Mouse (Mus musculus): ENCODE measurements around the gene Ngfr. TPM values are rescaled to one million over a fixed set of nuclear protein-coding genes. Genes with fewer than 3 reads are reported as not detected.

Gene Ngfr
- total and polyA plus RNA-seq, 3 experiments: 0.05 TPM; not detected in 2

DNA sequence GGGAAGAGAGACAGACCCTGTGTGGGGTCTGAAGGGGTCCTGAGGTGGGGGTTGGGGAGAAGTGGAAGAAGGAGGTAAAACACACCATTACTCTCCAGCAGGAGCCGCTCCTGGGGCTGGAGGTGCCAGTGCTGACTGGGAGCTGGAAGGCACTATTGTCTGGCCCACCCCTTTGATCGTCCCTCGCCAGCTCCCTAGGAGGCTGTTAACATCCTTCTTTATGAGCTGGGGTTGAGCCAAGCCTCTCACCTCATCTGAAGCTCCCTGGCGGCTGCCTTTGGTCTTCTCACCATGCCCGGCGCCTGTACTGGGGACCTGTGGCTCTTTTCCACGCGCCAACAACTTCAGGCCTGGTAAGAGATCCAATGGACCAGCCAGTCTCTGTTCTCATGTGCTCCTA is 34.9 kb upstream of the Ngfr start:
- H3K4me3 ChIP-seq (ENCODE audit: low read depth, low read length): no peak overlapping the region
- TF ChIP-seq GATA1 (IDR thresholded peaks at IDR 0.05; ENCODE audit: borderline replicate concordance, low read length): no peak
- TF ChIP-seq TAL1 (conservative IDR thresholded peaks at IDR 0.05; ENCODE audit: low read depth, low read length): no peak
- DNase-seq (ENCODE audit: low spot score) (no peak), ATAC-seq (ENCODE audit: extremely low read depth, insufficient number of reproducible peaks, low FRiP score, poor library complexity, severe bottlenecking) (no peak)
- H3K36me3 ChIP-seq (replicated peaks): no peaks in the 10 kb centered on the region
- no peaks in the 10 kb centered on the region for H3K4me1 ChIP-seq (ENCODE audit: insufficient read depth, low read depth, low read length)
- no peaks in the 10 kb centered on the region for H3K9me3 ChIP-seq (replicated peaks)
- H3K27me3 ChIP-seq (ENCODE audit: insufficient read depth, low read length): peaks cover 65% of the 10 kb centered on the region

DNA sequence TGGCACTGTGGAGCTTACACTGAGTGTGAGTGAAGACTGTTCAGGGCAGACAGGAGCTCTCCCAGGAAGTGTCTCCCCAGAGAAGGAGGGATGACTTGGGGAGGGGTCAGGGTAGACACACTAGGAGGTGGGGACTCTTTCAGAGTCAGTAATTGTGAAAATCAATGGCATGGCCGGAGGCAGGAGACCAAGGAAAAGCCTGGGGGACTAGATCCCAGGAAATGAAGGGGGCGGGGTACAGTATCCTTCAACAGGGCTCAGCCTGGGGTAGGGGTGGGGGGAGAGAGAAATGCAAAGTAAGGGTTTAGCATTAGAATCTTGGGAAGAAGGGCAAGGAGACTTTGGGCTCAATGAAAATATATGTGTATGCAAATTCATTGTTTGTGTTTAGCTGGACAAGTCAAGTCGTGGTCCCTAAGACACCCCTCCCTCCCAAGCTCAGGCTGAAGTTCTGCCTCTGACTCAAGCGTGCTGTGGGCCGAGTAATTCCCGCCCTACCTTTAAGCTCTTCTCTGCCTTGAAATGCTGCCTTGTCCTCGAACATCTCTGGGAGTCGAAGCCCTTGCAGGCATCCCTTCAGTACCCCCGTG is 34.1 kb upstream of the Ngfr start:
- Histone ChIP-seq H3K36me3 (replicated peaks) (no peaks in the 10 kb centered on the region), H3K9me3 (replicated peaks) (no peaks in the 10 kb centered on the region), H3K4me3 (ENCODE audit: low read depth, low read length) (no peak overlapping the region), H3K4me1 (ENCODE audit: insufficient read depth, low read depth, low read length) (no peaks in the 10 kb centered on the region), H3K27me3 (ENCODE audit: insufficient read depth, low read length) (peaks cover 62% of the 10 kb centered on the region)
- TF ChIP-seq CTCF (IDR thresholded peaks at IDR 0.05; ENCODE audit: low read depth, low read length) (no peak), GATA1 (IDR thresholded peaks at IDR 0.05; ENCODE audit: borderline replicate concordance, low read length) (no peak), GATA2 (IDR thresholded peaks at IDR 0.05; ENCODE audit: borderline replicate concordance, low read depth, low read length) (no peak), POLR2AphosphoS5 (IDR thresholded peaks at IDR 0.05; ENCODE audit: insufficient replicate concordance, low read depth, low read length) (no peak), TAL1 (conservative IDR thresholded peaks at IDR 0.05; ENCODE audit: low read depth, low read length) (no peak)
- no peak for ATAC-seq (ENCODE audit: extremely low read depth, insufficient number of reproducible peaks, low FRiP score, poor library complexity, severe bottlenecking)
- DNase-seq (ENCODE audit: low spot score): no peak

DNA sequence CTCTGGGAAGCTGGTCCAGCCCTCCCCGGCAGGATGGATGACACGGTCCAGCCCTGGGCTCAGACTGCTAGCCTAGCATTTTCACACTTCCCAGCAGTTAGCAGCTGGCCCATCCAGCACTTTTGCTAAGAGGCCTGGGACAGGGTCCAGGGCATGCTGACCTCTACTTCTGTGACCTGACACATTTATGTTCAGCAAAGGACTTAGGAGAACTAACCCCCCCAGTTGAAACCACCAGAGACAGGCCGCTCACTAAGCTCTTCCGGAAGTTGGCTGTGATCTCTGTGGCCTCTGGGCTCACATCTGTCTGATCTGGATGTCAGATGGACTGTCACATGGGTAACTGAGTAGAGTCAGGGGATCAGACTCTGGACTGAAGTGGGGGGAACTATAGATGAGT is 33.5 kb upstream of the Ngfr start:
- TF ChIP-seq GATA2 (IDR thresholded peaks at IDR 0.05; ENCODE audit: borderline replicate concordance, low read depth, low read length) (no peak), TAL1 (conservative IDR thresholded peaks at IDR 0.05; ENCODE audit: low read depth, low read length) (no peak), POLR2AphosphoS5 (IDR thresholded peaks at IDR 0.05; ENCODE audit: insufficient replicate concordance, low read depth, low read length) (no peak), CTCF (IDR thresholded peaks at IDR 0.05; ENCODE audit: low read depth, low read length) (no peak), GATA1 (IDR thresholded peaks at IDR 0.05; ENCODE audit: borderline replicate concordance, low read length) (no peak)
- H3K4me1 ChIP-seq (ENCODE audit: insufficient read depth, low read depth, low read length): no peaks in the 10 kb centered on the region
- no peaks in the 10 kb centered on the region for H3K9me3 ChIP-seq (replicated peaks)
- ATAC-seq (ENCODE audit: extremely low read depth, insufficient number of reproducible peaks, low FRiP score, poor library complexity, severe bottlenecking) (no peak), DNase-seq (ENCODE audit: low spot score) (no peak)
- no peaks in the 10 kb centered on the region for H3K36me3 ChIP-seq (replicated peaks)
- no peak overlapping the region for H3K4me3 ChIP-seq (ENCODE audit: low read depth, low read length)
- H3K27me3 ChIP-seq (ENCODE audit: insufficient read depth, low read length): peaks cover 58% of the 10 kb centered on the region

DNA sequence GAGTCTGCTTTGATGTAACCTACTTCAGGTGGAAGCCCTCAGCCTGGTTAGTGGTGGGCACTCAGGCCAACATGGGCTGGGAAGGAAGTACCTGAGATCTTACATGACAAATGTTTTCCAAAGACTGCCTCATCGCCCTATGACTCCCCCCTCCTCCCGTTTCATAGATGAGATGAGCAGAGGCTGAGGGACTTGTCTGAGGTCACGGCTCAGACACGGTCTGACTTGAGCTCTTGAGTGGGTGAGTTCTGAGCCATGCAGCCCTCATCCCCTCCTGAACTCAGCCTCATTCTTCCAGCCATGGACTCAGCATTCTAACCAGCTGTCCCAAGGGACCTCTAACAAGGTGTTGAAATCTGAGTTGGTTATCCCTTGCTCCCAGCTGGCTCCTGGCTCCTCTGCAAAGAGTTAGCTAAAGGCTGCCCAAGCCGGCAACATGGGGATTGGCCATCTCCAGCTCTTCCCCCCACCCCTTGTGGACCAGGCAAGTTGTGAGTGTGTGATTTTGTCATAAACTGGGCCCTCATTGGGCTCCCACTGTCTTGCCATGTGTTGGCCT is 32.4 kb upstream of the Ngfr start:
- H3K36me3 ChIP-seq (replicated peaks): no peaks in the 10 kb centered on the region
- ATAC-seq (ENCODE audit: extremely low read depth, insufficient number of reproducible peaks, low FRiP score, poor library complexity, severe bottlenecking): no peak
- H3K4me3 ChIP-seq (ENCODE audit: low read depth, low read length): no peak overlapping the region
- no peak for DNase-seq (ENCODE audit: low spot score)
- peaks cover 55% of the 10 kb centered on the region for H3K27me3 ChIP-seq (ENCODE audit: insufficient read depth, low read length)
- H3K9me3 ChIP-seq (replicated peaks): no peaks in the 10 kb centered on the region
- no peaks in the 10 kb centered on the region for H3K4me1 ChIP-seq (ENCODE audit: insufficient read depth, low read depth, low read length)
- no peak for TF ChIP-seq GATA2 (IDR thresholded peaks at IDR 0.05; ENCODE audit: borderline replicate concordance, low read depth, low read length)
- no peak for TF ChIP-seq POLR2AphosphoS5 (IDR thresholded peaks at IDR 0.05; ENCODE audit: insufficient replicate concordance, low read depth, low read length)
- no peak for TF ChIP-seq TAL1 (conservative IDR thresholded peaks at IDR 0.05; ENCODE audit: low read depth, low read length)
- TF ChIP-seq GATA1 (IDR thresholded peaks at IDR 0.05; ENCODE audit: borderline replicate concordance, low read length): no peak
- no peak for TF ChIP-seq CTCF (IDR thresholded peaks at IDR 0.05; ENCODE audit: low read depth, low read length)

DNA sequence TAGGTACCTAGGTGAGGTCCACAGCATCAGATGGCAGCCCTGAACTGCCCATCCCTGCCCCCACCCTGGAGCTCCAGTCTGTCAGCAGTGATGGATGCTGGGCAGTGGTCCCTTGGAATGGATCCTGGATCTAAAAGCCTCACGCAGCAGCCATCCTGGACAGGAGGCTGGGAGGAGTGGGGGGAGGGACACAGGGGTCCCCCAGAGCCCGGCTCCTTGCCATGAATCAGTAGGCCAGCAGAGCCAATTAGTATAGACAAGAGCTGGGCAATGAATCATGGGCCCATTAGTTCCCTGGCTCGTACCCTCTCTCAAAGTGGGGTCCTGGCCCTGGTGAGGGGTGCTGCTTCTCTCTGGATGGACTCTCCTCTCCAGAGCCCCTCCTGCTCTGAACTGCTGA is 31.5 kb upstream of the Ngfr start:
- H3K27me3 ChIP-seq (ENCODE audit: insufficient read depth, low read length): peaks cover 50% of the 10 kb centered on the region
- no peak for ATAC-seq (ENCODE audit: extremely low read depth, insufficient number of reproducible peaks, low FRiP score, poor library complexity, severe bottlenecking)
- no peak for DNase-seq (ENCODE audit: low spot score)

DNA sequence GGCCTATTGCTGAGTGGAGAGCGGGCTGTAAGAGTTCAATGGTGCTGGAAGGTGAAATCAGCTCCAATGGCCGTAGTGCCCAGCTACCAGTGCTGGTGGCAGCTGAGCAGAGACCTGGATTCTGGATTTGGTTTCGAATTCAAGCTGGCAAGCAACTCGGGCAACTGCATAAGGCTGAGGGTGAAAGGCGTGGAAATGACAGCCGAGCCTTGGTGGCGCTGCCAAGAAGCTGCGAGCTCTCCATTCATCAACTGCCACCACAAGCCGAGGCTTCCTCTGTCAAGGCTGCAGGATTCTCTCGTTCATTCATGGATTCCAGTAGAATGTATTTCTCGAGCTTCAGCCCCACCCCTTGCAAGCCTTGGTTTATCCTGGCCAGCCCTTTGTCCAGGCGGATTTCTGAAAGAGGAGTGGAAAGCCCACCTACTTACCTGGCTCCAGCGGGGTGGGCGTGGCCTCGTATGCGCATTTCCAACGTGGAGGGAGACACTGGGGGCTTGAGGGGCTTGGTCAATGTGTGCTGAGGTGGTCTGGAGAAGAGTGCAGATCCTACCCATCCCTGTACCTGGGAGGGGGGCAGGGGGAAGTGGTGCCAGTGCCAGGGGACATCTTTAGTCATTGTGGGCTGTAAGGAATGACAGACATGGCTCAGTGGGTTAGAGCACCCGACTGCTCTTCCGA is 30.4 kb upstream of the Ngfr start:
- ATAC-seq (ENCODE audit: extremely low read depth, insufficient number of reproducible peaks, low FRiP score, poor library complexity, severe bottlenecking) (no peak), DNase-seq (ENCODE audit: low spot score) (no peak)
- Histone ChIP-seq H3K27me3 (ENCODE audit: insufficient read depth, low read length) (peaks cover 46% of the 10 kb centered on the region), H3K4me1 (ENCODE audit: insufficient read depth, low read depth, low read length) (no peaks in the 10 kb centered on the region), H3K4me3 (ENCODE audit: low read depth, low read length) (no peak overlapping the region), H3K9me3 (replicated peaks) (no peaks in the 10 kb centered on the region), H3K36me3 (replicated peaks) (no peaks in the 10 kb centered on the region)
- TF ChIP-seq GATA2 (IDR thresholded peaks at IDR 0.05; ENCODE audit: borderline replicate concordance, low read depth, low read length): no peak
- TF ChIP-seq CTCF (IDR thresholded peaks at IDR 0.05; ENCODE audit: low read depth, low read length): no peak
- no peak for TF ChIP-seq POLR2AphosphoS5 (IDR thresholded peaks at IDR 0.05; ENCODE audit: insufficient replicate concordance, low read depth, low read length)
- TF ChIP-seq GATA1 (IDR thresholded peaks at IDR 0.05; ENCODE audit: borderline replicate concordance, low read length): no peak
- no peak for TF ChIP-seq TAL1 (conservative IDR thresholded peaks at IDR 0.05; ENCODE audit: low read depth, low read length)

More for the DNA sequence above, 31.5 kb upstream of the Ngfr start:
- Histone ChIP-seq H3K36me3 (replicated peaks) (no peaks in the 10 kb centered on the region), H3K9me3 (replicated peaks) (no peaks in the 10 kb centered on the region), H3K4me3 (ENCODE audit: low read depth, low read length) (no peak overlapping the region), H3K4me1 (ENCODE audit: insufficient read depth, low read depth, low read length) (no peaks in the 10 kb centered on the region)
- TF ChIP-seq GATA1 (IDR thresholded peaks at IDR 0.05; ENCODE audit: borderline replicate concordance, low read length) (no peak), GATA2 (IDR thresholded peaks at IDR 0.05; ENCODE audit: borderline replicate concordance, low read depth, low read length) (no peak), CTCF (IDR thresholded peaks at IDR 0.05; ENCODE audit: low read depth, low read length) (no peak), POLR2AphosphoS5 (IDR thresholded peaks at IDR 0.05; ENCODE audit: insufficient replicate concordance, low read depth, low read length) (no peak), TAL1 (conservative IDR thresholded peaks at IDR 0.05; ENCODE audit: low read depth, low read length) (no peak)
